Mouse (Mus musculus): ENCODE data around the gene Adam17. TPM values are rescaled to one million over a fixed set of nuclear protein-coding genes. Genes with fewer than 3 reads are reported as not detected.
A peak's percentile ranks its signal among the peaks of the same experiment; 100 is the strongest.

The Adam17 gene
- polyA plus RNA-seq, 1 experiment from 2014 or later, result 35.6 TPM

- no peaks in the 10 kb centered on the region for H3K9me3 ChIP-seq (ENCODE audit: control insufficient read depth, low read length)
- ATAC-seq (replicated peaks; ENCODE audit: low FRiP score) (no peak), DNase-seq (ENCODE audit: low spot score) (no peak)
- 83% methylated on average over 9 of the region's 9 CpGs for WGBS
- peaks cover 31% of the 10 kb centered on the region for H3K36me3 ChIP-seq (ENCODE audit: control insufficient read depth, insufficient read depth, low read length)
- no peaks in the 10 kb centered on the region for H3K27me3 ChIP-seq (replicated peaks; ENCODE audit: control insufficient read depth, insufficient read depth, low read length)
- no peaks in the 10 kb centered on the region for H3K4me1 ChIP-seq (replicated peaks; ENCODE audit: control insufficient read depth, insufficient read depth, low read length)
- H3K9ac ChIP-seq (ENCODE audit: low read depth, low read length), result no peak overlapping the region
- H3K4me2 ChIP-seq, result no peak overlapping the region
- no peak overlapping the region for H3K4me3 ChIP-seq (ENCODE audit: low read depth, low read length)
- no peak overlapping the region for H3K27ac ChIP-seq (ENCODE audit: low read depth, low read length)
Measured at GRCm38 (mm10) chr12:21322856-21323255, 50.6 kb downstream of the Adam17 start.

- no peak overlapping the region for H3K4me3 ChIP-seq (ENCODE audit: low read depth, low read length)
- no peak overlapping the region for H3K9ac ChIP-seq (ENCODE audit: low read depth, low read length)
- H3K27me3 ChIP-seq (replicated peaks; ENCODE audit: control insufficient read depth, insufficient read depth, low read length), result no peaks in the 10 kb centered on the region
- 0 out of 2 replicates have a peak, but pooled peaks cover 2% of the 10 kb centered on the region for H3K4me1 ChIP-seq (replicated peaks; ENCODE audit: control insufficient read depth, insufficient read depth, low read length)
- H3K4me2 ChIP-seq, result no peak overlapping the region
- 83% methylated on average over 4 of the region's 4 CpGs for WGBS
- H3K27ac ChIP-seq (ENCODE audit: low read depth, low read length), result no peak overlapping the region
- ATAC-seq (replicated peaks; ENCODE audit: low FRiP score) (no peak), DNase-seq (ENCODE audit: low spot score) (no peak)
- H3K9me3 ChIP-seq (ENCODE audit: control insufficient read depth, low read length), result no peaks in the 10 kb centered on the region
- peaks cover 27% of the 10 kb centered on the region for H3K36me3 ChIP-seq (ENCODE audit: control insufficient read depth, insufficient read depth, low read length)
Measured at GRCm38 (mm10) chr12:21322296-21322695, 51.1 kb downstream of the Adam17 start.

DNA sequence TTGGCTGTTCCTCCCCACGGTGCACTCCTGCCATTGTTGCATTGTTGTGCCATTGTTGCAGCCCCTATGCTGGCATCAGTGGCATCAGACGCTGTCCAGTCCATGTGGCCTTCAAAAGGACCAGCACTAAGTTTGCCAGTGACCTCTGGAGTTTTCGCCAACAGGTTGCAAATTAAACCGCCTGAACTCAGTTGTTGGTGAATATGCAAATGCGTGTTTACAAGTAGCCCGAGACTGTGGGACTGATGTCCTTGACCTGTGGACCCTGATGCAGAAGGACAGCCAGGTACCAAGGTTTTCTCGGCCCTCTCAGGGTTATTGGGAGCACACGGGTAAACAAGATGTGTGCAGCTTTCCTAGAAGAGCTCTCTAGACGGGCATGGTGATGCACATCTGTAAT, 52.3 kb downstream of the Adam17 start:
- Histone ChIP-seq H3K27ac (ENCODE audit: low read depth, low read length) (no peak overlapping the region), H3K4me2 (no peak overlapping the region), H3K4me1 (replicated peaks; ENCODE audit: control insufficient read depth, insufficient read depth, low read length) (0 out of 2 replicates have a peak, but pooled peaks cover 4% of the 10 kb centered on the region), H3K9ac (ENCODE audit: low read depth, low read length) (no peak overlapping the region), H3K9me3 (ENCODE audit: control insufficient read depth, low read length) (no peaks in the 10 kb centered on the region), H3K36me3 (ENCODE audit: control insufficient read depth, insufficient read depth, low read length) (peaks cover 23% of the 10 kb centered on the region), H3K4me3 (ENCODE audit: low read depth, low read length) (no peak overlapping the region), H3K27me3 (replicated peaks; ENCODE audit: control insufficient read depth, insufficient read depth, low read length) (no peaks in the 10 kb centered on the region)
- WGBS, result 79% methylated on average over 9 of the region's 9 CpGs
- no peak for DNase-seq (ENCODE audit: low spot score)
- ATAC-seq (replicated peaks; ENCODE audit: low FRiP score), result no peak

- Histone ChIP-seq H3K27me3 (replicated peaks; ENCODE audit: control insufficient read depth, insufficient read depth, low read length) (no peaks in the 10 kb centered on the region), H3K36me3 (ENCODE audit: control insufficient read depth, insufficient read depth, low read length) (peaks cover 18% of the 10 kb centered on the region), H3K9me3 (ENCODE audit: control insufficient read depth, low read length) (no peaks in the 10 kb centered on the region), H3K4me3 (ENCODE audit: low read depth, low read length) (no peak overlapping the region), H3K9ac (ENCODE audit: low read depth, low read length) (no peak overlapping the region), H3K27ac (ENCODE audit: low read depth, low read length) (no peak overlapping the region), H3K4me1 (replicated peaks; ENCODE audit: control insufficient read depth, insufficient read depth, low read length) (0 out of 2 replicates have a peak, but pooled peaks cover 4% of the 10 kb centered on the region), H3K4me2 (no peak overlapping the region)
- WGBS, result 82% methylated on average over 4 of the region's 4 CpGs
- DNase-seq (ENCODE audit: low spot score) (no peak), ATAC-seq (replicated peaks; ENCODE audit: low FRiP score) (no peak)
Measured at GRCm38 (mm10) chr12:21320317-21320716, 53.1 kb downstream of the Adam17 start.

DNA sequence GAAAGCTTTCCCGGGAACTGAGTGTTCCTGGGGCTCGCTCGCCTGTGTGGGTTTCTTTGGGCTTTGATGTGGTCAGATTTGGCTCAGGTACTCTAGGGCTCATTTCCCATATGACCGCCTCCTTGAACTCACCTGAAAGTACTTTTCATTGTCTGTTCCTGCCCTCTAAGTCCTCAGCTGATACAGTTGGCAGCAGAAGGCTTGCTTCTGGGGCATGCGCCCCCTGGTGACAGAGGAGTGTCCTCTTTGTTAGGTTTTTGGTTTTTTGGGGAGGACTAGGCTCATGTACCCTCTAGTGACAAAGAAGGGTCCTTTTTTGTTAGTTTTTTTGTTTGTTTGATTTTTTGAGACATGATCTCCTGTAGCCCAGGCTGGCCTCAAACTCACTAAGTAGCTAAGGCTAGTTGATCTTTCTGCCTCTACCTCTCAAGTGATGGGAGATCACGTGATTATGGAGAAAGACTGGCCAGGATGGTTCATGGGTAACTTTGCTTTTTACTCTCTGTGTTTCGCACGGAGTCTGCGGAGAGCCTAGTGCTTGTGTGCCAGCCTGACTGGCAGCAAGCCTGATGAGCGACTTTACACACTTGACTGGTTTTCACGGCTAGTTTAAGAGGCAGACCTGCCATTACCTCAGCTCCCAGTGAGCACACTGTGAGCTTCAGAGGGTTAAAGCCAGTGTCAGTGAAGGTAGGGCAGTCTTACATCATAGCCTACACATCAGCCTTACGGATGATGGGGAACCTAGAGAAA, 55.1 kb downstream of the Adam17 start:
- H3K9me3 ChIP-seq (ENCODE audit: control insufficient read depth, low read length), result no peaks in the 10 kb centered on the region
- DNase-seq (ENCODE audit: low spot score) (peak; percentile 44), ATAC-seq (replicated peaks; ENCODE audit: low FRiP score) (no peak)
- H3K4me2 ChIP-seq, result no peak overlapping the region
- no peak overlapping the region for H3K9ac ChIP-seq (ENCODE audit: low read depth, low read length)
- 81% methylated on average over 12 of the region's 12 CpGs for WGBS
- 0 out of 2 replicates have a peak, but pooled peaks cover 4% of the 10 kb centered on the region for H3K4me1 ChIP-seq (replicated peaks; ENCODE audit: control insufficient read depth, insufficient read depth, low read length)
- no peak overlapping the region for H3K27ac ChIP-seq (ENCODE audit: low read depth, low read length)
- H3K36me3 ChIP-seq (ENCODE audit: control insufficient read depth, insufficient read depth, low read length), result peaks cover 16% of the 10 kb centered on the region
- H3K4me3 ChIP-seq (ENCODE audit: low read depth, low read length), result no peak overlapping the region
- no peaks in the 10 kb centered on the region for H3K27me3 ChIP-seq (replicated peaks; ENCODE audit: control insufficient read depth, insufficient read depth, low read length)

- DNase-seq (ENCODE audit: low spot score), result no peak
- Histone ChIP-seq H3K27me3 (replicated peaks; ENCODE audit: control insufficient read depth, insufficient read depth, low read length) (no peaks in the 10 kb centered on the region), H3K9ac (ENCODE audit: low read depth, low read length) (peak overlapping the region; percentile 82), H3K4me1 (replicated peaks; ENCODE audit: control insufficient read depth, insufficient read depth, low read length) (0 out of 2 replicates have a peak, but pooled peaks cover 4% of the 10 kb centered on the region), H3K4me3 (ENCODE audit: low read depth, low read length) (peak overlapping the region; percentile 83), H3K36me3 (ENCODE audit: control insufficient read depth, insufficient read depth, low read length) (peaks cover 14% of the 10 kb centered on the region), H3K27ac (ENCODE audit: low read depth, low read length) (no peak overlapping the region), H3K9me3 (ENCODE audit: control insufficient read depth, low read length) (no peaks in the 10 kb centered on the region), H3K4me2 (peak overlapping the region; percentile 73)
- ATAC-seq (replicated peaks; ENCODE audit: low FRiP score), result no peak
- 32% methylated on average over 7 of the region's 7 CpGs for WGBS
Measured at GRCm38 (mm10) chr12:21316869-21317265, 56.6 kb downstream of the Adam17 start.

DNA sequence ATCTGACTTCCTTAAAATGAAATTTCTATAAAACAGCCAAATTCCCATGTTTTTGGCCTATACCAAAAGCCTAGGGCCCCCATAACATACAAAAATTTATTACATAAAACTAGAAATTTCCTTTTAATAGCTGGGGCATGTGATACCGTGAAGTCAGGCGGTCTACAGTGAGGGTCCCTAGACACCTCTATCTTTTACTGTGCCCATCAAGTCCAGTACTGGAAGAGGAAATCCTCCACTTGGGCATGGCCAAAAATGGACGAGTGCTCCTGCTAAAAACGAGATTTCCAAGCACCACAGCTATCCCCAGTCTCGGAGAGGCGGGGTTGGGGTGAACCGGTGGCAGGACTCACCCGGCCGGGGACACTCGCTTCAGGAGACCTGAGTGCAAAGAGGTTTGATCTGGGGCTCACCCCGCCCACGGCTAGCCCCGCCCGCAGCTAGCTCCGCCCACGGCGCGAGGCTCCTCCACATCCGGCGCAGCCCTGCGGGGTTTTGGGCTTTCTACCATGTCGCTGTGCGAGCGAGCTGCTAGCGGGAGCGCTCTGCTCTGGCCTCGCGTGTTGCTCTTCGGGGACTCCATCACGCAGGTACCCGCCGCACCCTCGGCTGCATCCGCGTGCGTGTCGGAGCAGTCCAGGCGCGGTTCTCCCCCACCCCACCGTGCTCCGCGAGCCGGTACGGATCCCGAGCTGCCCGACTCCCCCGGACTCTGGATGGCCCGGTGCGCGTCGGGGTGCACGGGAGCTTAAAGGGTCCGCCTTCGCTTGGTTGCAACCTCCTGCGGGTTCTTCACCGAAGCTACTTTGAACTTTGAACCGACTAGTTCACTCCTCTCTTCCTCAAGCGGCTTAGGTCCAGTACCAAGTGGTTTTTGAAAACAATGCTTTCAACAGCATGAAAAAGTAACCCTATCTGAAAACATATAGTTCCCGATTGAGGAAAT, 57.2 kb downstream of the Adam17 start, which contains the start of gene Iah1:
Gene Iah1, plus strand, starts transcription at position 467 of the 946 bp plus-strand sequence.
- 3% methylated on average over 59 of the region's 59 CpGs for WGBS
- Histone ChIP-seq H3K4me3 (ENCODE audit: low read depth, low read length) (peak within 1 kb of the TSS; percentile 83), H3K4me2 (peak within 1 kb of the TSS; percentile 73), H3K27me3 (replicated peaks; ENCODE audit: control insufficient read depth, insufficient read depth, low read length) (no peaks in the 10 kb centered on the region), H3K27ac (ENCODE audit: low read depth, low read length) (peak within 1 kb of the TSS; percentile 73), H3K9ac (ENCODE audit: low read depth, low read length) (peak within 1 kb of the TSS; percentile 82), H3K4me1 (replicated peaks; ENCODE audit: control insufficient read depth, insufficient read depth, low read length) (0 out of 2 replicates have a peak, but pooled peaks cover 4% of the 10 kb centered on the region), H3K36me3 (ENCODE audit: control insufficient read depth, insufficient read depth, low read length) (peaks cover 14% of the 10 kb centered on the region), H3K9me3 (ENCODE audit: control insufficient read depth, low read length) (no peaks in the 10 kb centered on the region)
- peak; percentile 90 for DNase-seq (ENCODE audit: low spot score)
- peak; percentile 95 for ATAC-seq (replicated peaks; ENCODE audit: low FRiP score)

DNA sequence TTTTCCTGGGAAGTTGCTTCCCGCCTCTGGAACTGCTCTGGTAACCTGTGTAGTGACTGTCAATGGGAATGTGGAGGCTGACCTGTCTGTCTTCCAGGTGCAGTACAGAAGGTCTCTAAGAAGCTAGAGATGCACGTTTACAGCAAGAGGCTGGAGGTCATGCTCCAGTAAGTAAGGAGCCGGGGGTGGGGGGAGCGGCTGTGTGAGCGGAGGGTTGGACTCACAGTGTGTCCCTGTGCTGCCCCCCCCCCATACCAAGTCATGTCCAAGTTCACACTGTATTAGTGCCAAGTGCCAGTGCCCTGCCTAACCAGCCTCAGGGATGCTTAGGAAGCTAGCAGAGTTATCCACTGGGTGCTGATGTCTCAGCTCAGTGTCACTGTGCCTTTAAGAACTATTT, 61.2 kb downstream of the Adam17 start:
- Histone ChIP-seq H3K4me3 (ENCODE audit: low read depth, low read length) (no peak overlapping the region), H3K36me3 (ENCODE audit: control insufficient read depth, insufficient read depth, low read length) (peaks cover 34% of the 10 kb centered on the region), H3K4me2 (no peak overlapping the region), H3K27ac (ENCODE audit: low read depth, low read length) (no peak overlapping the region), H3K9ac (ENCODE audit: low read depth, low read length) (no peak overlapping the region), H3K9me3 (ENCODE audit: control insufficient read depth, low read length) (no peaks in the 10 kb centered on the region), H3K4me1 (replicated peaks; ENCODE audit: control insufficient read depth, insufficient read depth, low read length) (0 out of 2 replicates have a peak, but pooled peaks cover 1% of the 10 kb centered on the region), H3K27me3 (replicated peaks; ENCODE audit: control insufficient read depth, insufficient read depth, low read length) (no peaks in the 10 kb centered on the region)
- ATAC-seq (replicated peaks; ENCODE audit: low FRiP score) (no peak), DNase-seq (ENCODE audit: low spot score) (no peak)
- 93% methylated on average over 5 of the region's 5 CpGs for WGBS
